ENCODE assay signal across 20 mouse cellular contexts in the genomic region with DNA sequence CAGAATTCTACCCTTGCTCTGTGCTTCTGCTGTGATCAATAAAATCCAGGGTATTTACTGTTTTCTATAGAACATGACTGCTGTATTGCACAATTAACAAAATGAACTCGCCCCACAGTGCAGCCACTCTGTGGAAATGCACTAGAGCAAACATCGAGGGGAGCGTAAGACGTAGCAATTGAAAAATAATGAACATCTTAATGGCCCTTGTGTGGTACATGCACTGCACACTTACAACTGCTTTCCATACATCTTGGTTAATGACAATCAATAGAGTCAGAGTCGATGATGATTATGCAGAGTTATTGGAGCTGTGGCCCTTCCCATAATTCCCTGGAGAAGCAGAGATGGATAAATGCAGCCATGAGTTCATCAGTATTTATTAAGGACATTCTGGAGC. TPM values are rescaled to one million over a fixed set of nuclear protein-coding genes. Genes with fewer than 3 reads are reported as not detected.
DNase-seq lines count a peak whose midpoint lies in the region; ATAC-seq lines count a peak whose summit lies in the region.
"Had no signal": no experiment of that assay in that cellular context is flagged by ENCODE, and none has a peak within 500 bp of the region (broad histone marks: within the 10 kb centered on the region; RNA-seq: fewer than 3 reads in every experiment).

No protein-coding gene starts in this region.

- H3K9ac ChIP-seq in forebrain, embryonic 12.5 days = no peak overlapping the region
- H3K9ac ChIP-seq in midbrain, embryonic 12.5 days (replicated peaks) = no peak overlapping the region
- H3K9ac ChIP-seq in hindbrain, embryonic 14.5 days = peak overlapping the region; percentile 20; the same call in 1 of the 2 replicates
- no peak overlapping the region for H3K9ac ChIP-seq in neural tube, embryonic 13.5 days
- H3K9ac ChIP-seq: embryonic facial prominence, embryonic 12.5 days; liver, embryonic 15.5 days had no signal

- H3K27ac ChIP-seq in forebrain, embryonic 12.5 days = peak overlapping the region; percentile 50
- H3K27ac ChIP-seq in forebrain, embryonic 10.5 days = no peak overlapping the region
- H3K27ac ChIP-seq in midbrain, embryonic 12.5 days (replicated peaks) = peak overlapping the region; percentile 69
- H3K27ac ChIP-seq in midbrain, embryonic 10.5 days (replicated peaks) = no peak overlapping the region
- H3K27ac ChIP-seq in hindbrain, embryonic 14.5 days = peak overlapping the region; percentile 77
- peak overlapping the region; percentile 87 for H3K27ac ChIP-seq in neural tube, embryonic 13.5 days (replicated peaks)
- H3K27ac ChIP-seq: embryonic facial prominence, embryonic 12.5 days; liver, embryonic 15.5 days had no signal

- no peak overlapping the region for H3K4me2 ChIP-seq in forebrain, embryonic 12.5 days
- H3K4me2 ChIP-seq in midbrain, embryonic 12.5 days (replicated peaks) = no peak overlapping the region
- no peak overlapping the region for H3K4me2 ChIP-seq in hindbrain, embryonic 14.5 days (replicated peaks)
- H3K4me2 ChIP-seq in neural tube, embryonic 13.5 days = peak overlapping the region; percentile 18; the same call in 1 of the 2 replicates
- H3K4me2 ChIP-seq: embryonic facial prominence, embryonic 12.5 days; liver, embryonic 15.5 days had no signal

- H3K27me3 ChIP-seq in forebrain, embryonic 12.5 days = no peaks in the 10 kb centered on the region
- H3K27me3 ChIP-seq in forebrain, embryonic 10.5 days (ENCODE audit: poor library complexity, severe bottlenecking) = no peaks in the 10 kb centered on the region
- no peaks in the 10 kb centered on the region for H3K27me3 ChIP-seq in midbrain, embryonic 12.5 days
- H3K27me3 ChIP-seq in midbrain, embryonic 10.5 days (ENCODE audit: low read depth, poor library complexity, severe bottlenecking) = no peaks in the 10 kb centered on the region
- no peaks in the 10 kb centered on the region for H3K27me3 ChIP-seq in hindbrain, embryonic 14.5 days (ENCODE audit: control insufficient read depth, insufficient read depth, low read length)
- no peaks in the 10 kb centered on the region for H3K27me3 ChIP-seq in neural tube, embryonic 13.5 days
- H3K27me3 ChIP-seq: embryonic facial prominence, embryonic 12.5 days; liver, embryonic 15.5 days; Patski had no signal

- no peak overlapping the region for H3K4me3 ChIP-seq in forebrain, embryonic 12.5 days (replicated peaks)
- H3K4me3 ChIP-seq in forebrain, embryonic 10.5 days = no peak overlapping the region
- no peak overlapping the region for H3K4me3 ChIP-seq in midbrain, embryonic 12.5 days
- no peak overlapping the region for H3K4me3 ChIP-seq in midbrain, embryonic 10.5 days
- no peak overlapping the region for H3K4me3 ChIP-seq in hindbrain, embryonic 14.5 days (replicated peaks; ENCODE audit: low read length)
- H3K4me3 ChIP-seq in neural tube, embryonic 13.5 days = no peak overlapping the region
- H3K4me3 ChIP-seq: embryonic facial prominence, embryonic 12.5 days; erythroblast, embryonic 14.5 days; liver, embryonic 15.5 days had no signal

- no peak for ATAC-seq in forebrain, embryonic 12.5 days (ENCODE audit: low FRiP score)
- no peak for ATAC-seq in midbrain, embryonic 12.5 days (ENCODE audit: low FRiP score, low read depth)
- ATAC-seq in hindbrain, embryonic 14.5 days (ENCODE audit: low FRiP score) = peak; percentile 70
- peak; percentile 68 for ATAC-seq in neural tube, embryonic 13.5 days (ENCODE audit: low read depth)
- ATAC-seq: lung, postnatal 0 days; Patski had no signal

- no peaks in the 10 kb centered on the region for H3K9me3 ChIP-seq in forebrain, embryonic 12.5 days
- no peaks in the 10 kb centered on the region for H3K9me3 ChIP-seq in forebrain, embryonic 10.5 days
- H3K9me3 ChIP-seq in midbrain, embryonic 12.5 days = no peaks in the 10 kb centered on the region
- H3K9me3 ChIP-seq in midbrain, embryonic 10.5 days (replicated peaks) = no peaks in the 10 kb centered on the region
- H3K9me3 ChIP-seq in hindbrain, embryonic 14.5 days (ENCODE audit: control insufficient read depth, low read length) = no peaks in the 10 kb centered on the region
- H3K9me3 ChIP-seq in neural tube, embryonic 13.5 days = no peaks in the 10 kb centered on the region
- H3K9me3 ChIP-seq: embryonic facial prominence, embryonic 12.5 days; liver, embryonic 15.5 days had no signal

- no peak for DNase-seq in forebrain, embryonic 10.5 days (ENCODE audit: extremely low spot score, low spot score)
- no peak for DNase-seq in midbrain, embryonic 10.5 days (ENCODE audit: low spot score)
- peak; percentile 55 for DNase-seq in hindbrain, embryonic 14.5 days (ENCODE audit: low spot score)
- no peak for DNase-seq in left cerebral cortex, adult 9 months (ENCODE audit: low spot score in 2 of 2)
- no peak for DNase-seq in spleen, adult 12 weeks (ENCODE audit: low spot score)
- DNase-seq: adrenal gland, postnatal 10 days; cerebellum, adult 9-10 months; gastrocnemius, postnatal 25 days; kidney, adult 18-20 months; kidney, postnatal 14 days; right cerebral cortex, postnatal 14 days had no signal

- peaks cover 35% of the 10 kb centered on the region for H3K4me1 ChIP-seq in forebrain, embryonic 12.5 days
- H3K4me1 ChIP-seq in forebrain, embryonic 10.5 days = peaks cover 22% of the 10 kb centered on the region
- H3K4me1 ChIP-seq in midbrain, embryonic 12.5 days = peaks cover 44% of the 10 kb centered on the region
- peaks cover 28% of the 10 kb centered on the region for H3K4me1 ChIP-seq in midbrain, embryonic 10.5 days
- H3K4me1 ChIP-seq in hindbrain, embryonic 14.5 days (replicated peaks; ENCODE audit: control insufficient read depth, insufficient read depth, low read length) = peaks cover 35% of the 10 kb centered on the region
- H3K4me1 ChIP-seq in neural tube, embryonic 13.5 days (replicated peaks) = peaks cover 75% of the 10 kb centered on the region

- WGBS in forebrain, embryonic 12.5 days = 84% methylated on average over 5 of the region's 5 CpGs
- 95% methylated on average over 5 of the region's 5 CpGs for WGBS in forebrain, embryonic 10.5 days
- WGBS in midbrain, embryonic 12.5 days = 81% methylated on average over 5 of the region's 5 CpGs
- WGBS in midbrain, embryonic 10.5 days = 92% methylated on average over 5 of the region's 5 CpGs
- WGBS in hindbrain, embryonic 14.5 days = 51% methylated on average over 5 of the region's 5 CpGs
- WGBS in neural tube, embryonic 13.5 days = 39% methylated on average over 5 of the region's 5 CpGs

- 0 out of 2 replicates have a peak, but pooled peaks cover 17% of the 10 kb centered on the region for H3K36me3 ChIP-seq in forebrain, embryonic 12.5 days (replicated peaks)
- H3K36me3 ChIP-seq in forebrain, embryonic 10.5 days (replicated peaks) = peaks cover 59% of the 10 kb centered on the region
- H3K36me3 ChIP-seq in midbrain, embryonic 12.5 days = 0 out of 2 replicates have a peak, but pooled peaks cover 5% of the 10 kb centered on the region
- peaks cover 40% of the 10 kb centered on the region for H3K36me3 ChIP-seq in midbrain, embryonic 10.5 days
- H3K36me3 ChIP-seq in hindbrain, embryonic 14.5 days (replicated peaks; ENCODE audit: control insufficient read depth, insufficient read depth) = no peaks in the 10 kb centered on the region
- H3K36me3 ChIP-seq in neural tube, embryonic 13.5 days = no peaks in the 10 kb centered on the region

RNA-seq across cellular contexts. Expression of a gene that starts 36.3 kb away (rescaled TPM):
- 41.5 and 41.7 TPM in 2 replicates for polyA plus RNA-seq in forebrain, embryonic 12.5 days (2016; fragmentation: Nextera tagmentation; extraction: Ambion mirVana)
- polyA plus RNA-seq in forebrain, embryonic 10.5 days (2016; fragmentation: Nextera tagmentation; extraction: Ambion mirVana) = 32.7 and 33.8 TPM in 2 replicates
- polyA plus RNA-seq in midbrain, embryonic 12.5 days (2016; fragmentation: Nextera tagmentation; extraction: Ambion mirVana) = 41.4 and 47.5 TPM in 2 replicates
- 31.7 and 32.2 TPM in 2 replicates for polyA plus RNA-seq in midbrain, embryonic 10.5 days (2016; fragmentation: Nextera tagmentation; extraction: Ambion mirVana)
- polyA plus RNA-seq in hindbrain, embryonic 14.5 days (2014; fragmentation: Nextera tagmentation; extraction: Ambion mirVana) = 21.0 TPM in 2 replicates
- 25.1 and 25.5 TPM in 2 replicates for polyA plus RNA-seq in neural tube, embryonic 13.5 days (2015; fragmentation: Nextera tagmentation; extraction: Ambion mirVana)

RNA-seq across cellular contexts. Expression of a gene that starts 45.5 kb away (rescaled TPM):
- 0.46 and 0.52 TPM in 2 replicates for polyA plus RNA-seq in forebrain, embryonic 12.5 days (2016; fragmentation: Nextera tagmentation; extraction: Ambion mirVana)
- polyA plus RNA-seq in forebrain, embryonic 10.5 days (2016; fragmentation: Nextera tagmentation; extraction: Ambion mirVana) = 0.04 and 0.09 TPM in 2 replicates
- 0.24 and 0.33 TPM in 2 replicates for polyA plus RNA-seq in midbrain, embryonic 12.5 days (2016; fragmentation: Nextera tagmentation; extraction: Ambion mirVana)
- polyA plus RNA-seq in midbrain, embryonic 10.5 days (2016; fragmentation: Nextera tagmentation; extraction: Ambion mirVana) = 0.06 and 0.10 TPM in 2 replicates
- polyA plus RNA-seq in hindbrain, embryonic 14.5 days (2014; fragmentation: Nextera tagmentation; extraction: Ambion mirVana) = 3.4 and 4.3 TPM in 2 replicates
- polyA plus RNA-seq in neural tube, embryonic 13.5 days (2015; fragmentation: Nextera tagmentation; extraction: Ambion mirVana) = 3.3 and 3.4 TPM in 2 replicates
- polyA plus RNA-seq: erythroblast, embryonic 14.5 days; liver, embryonic 15.5 days; spleen, adult 2 months had no signal

Comparison
In these comparisons a context has a peak if more than half of its experiments do, and no peak if none do; other contexts are left out.
1. H3K27ac ChIP-seq: peak in forebrain, embryonic 12.5 days (single experiment), midbrain, embryonic 12.5 days (single experiment), hindbrain, embryonic 14.5 days (single experiment) and neural tube, embryonic 13.5 days (single experiment); none in forebrain, embryonic 10.5 days (single experiment) and midbrain, embryonic 10.5 days (single experiment).
2. ATAC-seq: peak in hindbrain, embryonic 14.5 days (single experiment) and neural tube, embryonic 13.5 days (single experiment); none in forebrain, embryonic 12.5 days (single experiment) and midbrain, embryonic 12.5 days (single experiment).